Mouse (Mus musculus): ENCODE measurements at regions not wholly inside any gene's neighbourhood (a gene's known extent, or its start where the extent isn't known, plus 50 kb on each side); places are given as distances from the start of the nearest gene placed in this dataset.

GRCm38 (mm10) chr12:93549900-93550299 lies 1700.9 kb upstream of the Sel1l start:
- in situ Hi-C loops (cut with MboI; ENCODE audit: low sequenced_read_pairs in 2 of 2, unreplicated experiment in 2 of 2): no loop called here
- no peak overlapping the region for H3K4me3 ChIP-seq (ENCODE audit: insufficient read depth in 1 of 2, low read depth in 1 of 2, low read length in 2 of 2, poor library complexity in 1 of 2, severe bottlenecking in 1 of 2)
- H3K9me3 ChIP-seq (ENCODE audit: control insufficient read depth, insufficient read depth, low read depth, low read length): no peaks in the 10 kb centered on the region
- TF ChIP-seq ZNF384 (IDR thresholded peaks at IDR 0.05; ENCODE audit: low read depth, low read length) (peak; percentile 69), CHD2 (IDR thresholded peaks at IDR 0.05; ENCODE audit: low read depth, low read length) (no peak), MAFK (IDR thresholded peaks at IDR 0.05; ENCODE audit: insufficient read depth, low read depth, low read length) (no peak)
- peak; percentile 3 for DNase-seq (ENCODE audit: low read depth, low spot score)
- H3K27ac ChIP-seq (ENCODE audit: insufficient read depth, low read depth, low read length, poor library complexity, severe bottlenecking): no peak overlapping the region
- H3K4me1 ChIP-seq (ENCODE audit: control insufficient read depth in 2 of 2, insufficient read depth in 2 of 2, low read length in 2 of 2, poor library complexity in 1 of 2): no peaks in the 10 kb centered on the region
- H3K9ac ChIP-seq (ENCODE audit: insufficient read depth, low read depth, low read length, poor library complexity, severe bottlenecking): no peak overlapping the region
- H3K36me3 ChIP-seq (ENCODE audit: control insufficient read depth, insufficient read depth, low read length, poor library complexity, severe bottlenecking): no peaks in the 10 kb centered on the region

GRCm38 (mm10) chr12:93523465-93523864 lies 1674.5 kb upstream of the Sel1l start:
- DNase-seq (ENCODE audit: low read depth, low spot score): no peak
- Histone ChIP-seq H3K9ac (ENCODE audit: insufficient read depth, low read depth, low read length, poor library complexity, severe bottlenecking) (no peak overlapping the region), H3K4me1 (ENCODE audit: control insufficient read depth in 2 of 2, insufficient read depth in 2 of 2, low read length in 2 of 2, poor library complexity in 1 of 2) (no peaks in the 10 kb centered on the region), H3K36me3 (ENCODE audit: control insufficient read depth, insufficient read depth, low read length, poor library complexity, severe bottlenecking) (no peaks in the 10 kb centered on the region), H3K4me3 (ENCODE audit: insufficient read depth in 1 of 2, low read depth in 1 of 2, low read length in 2 of 2, poor library complexity in 1 of 2, severe bottlenecking in 1 of 2) (no peak overlapping the region), H3K9me3 (ENCODE audit: control insufficient read depth, insufficient read depth, low read depth, low read length) (no peaks in the 10 kb centered on the region), H3K27ac (ENCODE audit: insufficient read depth, low read depth, low read length, poor library complexity, severe bottlenecking) (no peak overlapping the region)
- in situ Hi-C loops (cut with MboI; ENCODE audit: low sequenced_read_pairs in 2 of 2, unreplicated experiment in 2 of 2): no loop called here
- TF ChIP-seq ZC3H11A (IDR thresholded peaks at IDR 0.05; ENCODE audit: borderline replicate concordance, low read depth, low read length) (no peak), HCFC1 (IDR thresholded peaks at IDR 0.05; ENCODE audit: borderline replicate concordance, insufficient read depth, low read length) (no peak), CHD2 (IDR thresholded peaks at IDR 0.05; ENCODE audit: low read depth, low read length) (no peak), MAFK (IDR thresholded peaks at IDR 0.05; ENCODE audit: insufficient read depth, low read depth, low read length) (no peak)

- no peak for DNase-seq (ENCODE audit: low read depth, low spot score)
- no peak overlapping the region for H3K4me3 ChIP-seq (ENCODE audit: insufficient read depth in 1 of 2, low read depth in 1 of 2, low read length in 2 of 2, poor library complexity in 1 of 2, severe bottlenecking in 1 of 2)
- TF ChIP-seq ZNF384 (IDR thresholded peaks at IDR 0.05; ENCODE audit: low read depth, low read length) (no peak), MAFK (IDR thresholded peaks at IDR 0.05; ENCODE audit: insufficient read depth, low read depth, low read length) (no peak), ZC3H11A (IDR thresholded peaks at IDR 0.05; ENCODE audit: borderline replicate concordance, low read depth, low read length) (no peak), CHD2 (IDR thresholded peaks at IDR 0.05; ENCODE audit: low read depth, low read length) (no peak), HCFC1 (IDR thresholded peaks at IDR 0.05; ENCODE audit: borderline replicate concordance, insufficient read depth, low read length) (no peak)
- H3K36me3 ChIP-seq (ENCODE audit: control insufficient read depth, insufficient read depth, low read length, poor library complexity, severe bottlenecking): no peaks in the 10 kb centered on the region
- no peaks in the 10 kb centered on the region for H3K4me1 ChIP-seq (ENCODE audit: control insufficient read depth in 2 of 2, insufficient read depth in 2 of 2, low read length in 2 of 2, poor library complexity in 1 of 2)
- no peaks in the 10 kb centered on the region for H3K9me3 ChIP-seq (ENCODE audit: control insufficient read depth, insufficient read depth, low read depth, low read length)
- no peak overlapping the region for H3K9ac ChIP-seq (ENCODE audit: insufficient read depth, low read depth, low read length, poor library complexity, severe bottlenecking)
- no peak overlapping the region for H3K27ac ChIP-seq (ENCODE audit: insufficient read depth, low read depth, low read length, poor library complexity, severe bottlenecking)
- in situ Hi-C loops (cut with MboI; ENCODE audit: low sequenced_read_pairs in 2 of 2, unreplicated experiment in 2 of 2): no loop called here
Measured at GRCm38 (mm10) chr12:93486381-93486780, 1637.4 kb upstream of the Sel1l start.

- no peaks in the 10 kb centered on the region for H3K36me3 ChIP-seq (ENCODE audit: control insufficient read depth, insufficient read depth, low read length, poor library complexity, severe bottlenecking)
- in situ Hi-C loops (cut with MboI; ENCODE audit: low sequenced_read_pairs in 2 of 2, unreplicated experiment in 2 of 2): no loop called here
- H3K9ac ChIP-seq (ENCODE audit: insufficient read depth, low read depth, low read length, poor library complexity, severe bottlenecking): no peak overlapping the region
- no peaks in the 10 kb centered on the region for H3K4me1 ChIP-seq (ENCODE audit: control insufficient read depth in 2 of 2, insufficient read depth in 2 of 2, low read length in 2 of 2, poor library complexity in 1 of 2)
- DNase-seq (ENCODE audit: low read depth, low spot score): no peak
- TF ChIP-seq HCFC1 (IDR thresholded peaks at IDR 0.05; ENCODE audit: borderline replicate concordance, insufficient read depth, low read length): no peak
- no peak for TF ChIP-seq CHD2 (IDR thresholded peaks at IDR 0.05; ENCODE audit: low read depth, low read length)
- no peak for TF ChIP-seq MAFK (IDR thresholded peaks at IDR 0.05; ENCODE audit: insufficient read depth, low read depth, low read length)
- no peak for TF ChIP-seq ZNF384 (IDR thresholded peaks at IDR 0.05; ENCODE audit: low read depth, low read length)
- no peak for TF ChIP-seq ZC3H11A (IDR thresholded peaks at IDR 0.05; ENCODE audit: borderline replicate concordance, low read depth, low read length)
- no peak overlapping the region for H3K4me3 ChIP-seq (ENCODE audit: insufficient read depth in 1 of 2, low read depth in 1 of 2, low read length in 2 of 2, poor library complexity in 1 of 2, severe bottlenecking in 1 of 2)
- no peaks in the 10 kb centered on the region for H3K9me3 ChIP-seq (ENCODE audit: control insufficient read depth, insufficient read depth, low read depth, low read length)
- no peak overlapping the region for H3K27ac ChIP-seq (ENCODE audit: insufficient read depth, low read depth, low read length, poor library complexity, severe bottlenecking)
Measured at GRCm38 (mm10) chr12:93462106-93462505, 1613.1 kb upstream of the Sel1l start.

- in situ Hi-C loops (cut with MboI; ENCODE audit: low sequenced_read_pairs in 2 of 2, unreplicated experiment in 2 of 2): no loop called here
- Histone ChIP-seq H3K36me3 (ENCODE audit: control insufficient read depth, insufficient read depth, low read length, poor library complexity, severe bottlenecking) (no peaks in the 10 kb centered on the region), H3K9ac (ENCODE audit: insufficient read depth, low read depth, low read length, poor library complexity, severe bottlenecking) (no peak overlapping the region), H3K9me3 (ENCODE audit: control insufficient read depth, insufficient read depth, low read depth, low read length) (no peaks in the 10 kb centered on the region), H3K27ac (ENCODE audit: insufficient read depth, low read depth, low read length, poor library complexity, severe bottlenecking) (no peak overlapping the region), H3K4me3 (ENCODE audit: insufficient read depth in 1 of 2, low read depth in 1 of 2, low read length in 2 of 2, poor library complexity in 1 of 2, severe bottlenecking in 1 of 2) (no peak overlapping the region), H3K4me1 (ENCODE audit: control insufficient read depth in 2 of 2, insufficient read depth in 2 of 2, low read length in 2 of 2, poor library complexity in 1 of 2) (no peaks in the 10 kb centered on the region)
- no peak for TF ChIP-seq ZNF384 (IDR thresholded peaks at IDR 0.05; ENCODE audit: low read depth, low read length)
- TF ChIP-seq HCFC1 (IDR thresholded peaks at IDR 0.05; ENCODE audit: borderline replicate concordance, insufficient read depth, low read length): no peak
- no peak for TF ChIP-seq CHD2 (IDR thresholded peaks at IDR 0.05; ENCODE audit: low read depth, low read length)
- no peak for TF ChIP-seq ZC3H11A (IDR thresholded peaks at IDR 0.05; ENCODE audit: borderline replicate concordance, low read depth, low read length)
- TF ChIP-seq MAFK (IDR thresholded peaks at IDR 0.05; ENCODE audit: insufficient read depth, low read depth, low read length): no peak
- DNase-seq (ENCODE audit: low read depth, low spot score): no peak
Measured at GRCm38 (mm10) chr12:93449436-93449835, 1600.5 kb upstream of the Sel1l start.

Measured in ES-E14 (cell line).